Mouse (Mus musculus): ENCODE results near the gene Nhlh1.

DNA sequence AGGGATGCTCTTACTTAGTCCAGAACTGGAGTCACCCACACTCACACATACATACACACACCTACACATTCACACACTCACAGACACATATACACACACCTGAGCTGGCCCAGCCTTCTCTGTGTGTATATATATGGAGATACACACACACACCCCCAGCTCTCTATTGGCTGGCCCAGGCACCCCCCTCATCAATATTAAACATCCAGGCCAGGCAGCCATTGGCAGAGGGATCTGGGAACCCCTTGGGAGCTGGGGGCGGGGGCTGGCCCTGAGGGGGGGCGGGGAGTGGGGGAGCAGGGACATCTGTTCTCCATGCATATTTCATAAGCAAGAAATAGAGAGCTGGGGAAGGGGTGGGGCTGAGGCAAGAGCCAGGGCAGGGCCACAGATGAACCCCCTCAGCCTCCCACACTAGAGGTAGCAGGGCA lies at the start of gene Nhlh1:
- TF ChIP-seq POLR2A (IDR thresholded peaks at IDR 0.05; ENCODE audit: borderline replicate concordance, extremely low read depth, low read depth, low read length): no peak
- TF ChIP-seq CTCF (IDR thresholded peaks at IDR 0.05; ENCODE audit: insufficient read depth, low read length): no peak
